Mouse (Mus musculus) v-Abl transformed pro-B cells (cell line): ENCODE data around the gene Sorcs1.

ENCODE experiments used
- in situ Hi-C, 2 experiments: fragments of 400-800 bp; cut with MboI; formaldehyde crosslinking; loops; one replicate each; pipeline ENCODE4 v1.15.1; 2025; ENCODE audit not compliant: unreplicated experiment in 2 of 2

The Sorcs1 gene

GRCm38 (mm10) chr19:50440246-50440910 is 238.1 kb downstream of the Sorcs1 start:
- in situ Hi-C loops, result no loop called here

- in situ Hi-C loops, result no loop called here
Measured at GRCm38 (mm10) chr19:50439464-50439881, 239.0 kb downstream of the Sorcs1 start.

GRCm38 (mm10) chr19:50422928-50423327 is 255.5 kb downstream of the Sorcs1 start:
- in situ Hi-C loops, result loop anchor here (5.0 to 10.0 kb wide), 2 partner anchors 158 to 161 kb away; no protein-coding TSS in a partner anchor

- in situ Hi-C loops, result no loop called here
Measured at GRCm38 (mm10) chr19:50418962-50419720, 259.3 kb downstream of the Sorcs1 start.

GRCm38 (mm10) chr19:50410561-50410960 is 267.9 kb downstream of the Sorcs1 start:
- in situ Hi-C loops, result no loop called here

- in situ Hi-C loops, result no loop called here
Measured at GRCm38 (mm10) chr19:50398341-50398740, 280.1 kb downstream of the Sorcs1 start.

GRCm38 (mm10) chr19:50395731-50396130 is 282.7 kb downstream of the Sorcs1 start:
- in situ Hi-C loops, result no loop called here

GRCm38 (mm10) chr19:50394101-50394500 is 284.3 kb downstream of the Sorcs1 start:
- in situ Hi-C loops, result no loop called here

- in situ Hi-C loops, result no loop called here
Measured at GRCm38 (mm10) chr19:50389925-50390552, 288.4 kb downstream of the Sorcs1 start.

GRCm38 (mm10) chr19:50378901-50379300 is 299.5 kb downstream of the Sorcs1 start:
- in situ Hi-C loops, result no loop called here

GRCm38 (mm10) chr19:50374751-50375150 is 303.7 kb downstream of the Sorcs1 start:
- in situ Hi-C loops, result no loop called here

GRCm38 (mm10) chr19:50366446-50366845 is 312.0 kb downstream of the Sorcs1 start:
- in situ Hi-C loops, result no loop called here

- in situ Hi-C loops, result no loop called here
Measured at GRCm38 (mm10) chr19:50362655-50363500, 315.6 kb downstream of the Sorcs1 start.

GRCm38 (mm10) chr19:50358561-50358960 is 319.9 kb downstream of the Sorcs1 start:
- in situ Hi-C loops, result no loop called here

- in situ Hi-C loops, result no loop called here
Measured at GRCm38 (mm10) chr19:50339211-50339610, 339.2 kb downstream of the Sorcs1 start.

GRCm38 (mm10) chr19:50336751-50337150 is 341.7 kb downstream of the Sorcs1 start:
- in situ Hi-C loops, result no loop called here

GRCm38 (mm10) chr19:50331136-50331535 is 347.3 kb downstream of the Sorcs1 start:
- in situ Hi-C loops, result no loop called here

GRCm38 (mm10) chr19:50327804-50328203 is 350.6 kb downstream of the Sorcs1 start:
- in situ Hi-C loops, result no loop called here

GRCm38 (mm10) chr19:50326151-50326550 is 352.3 kb downstream of the Sorcs1 start:
- in situ Hi-C loops, result no loop called here

GRCm38 (mm10) chr19:50325686-50326085 is 352.8 kb downstream of the Sorcs1 start:
- in situ Hi-C loops, result no loop called here

- in situ Hi-C loops, result no loop called here
Measured at GRCm38 (mm10) chr19:50307046-50307445, 371.4 kb downstream of the Sorcs1 start.
